Mouse (Mus musculus) layer of hippocampus, adult 2 months (tissue): ENCODE results near the gene Pla2g4b. TPM values are rescaled to one million over a fixed set of nuclear protein-coding genes. Genes with fewer than 3 reads are reported as not detected.

ENCODE experiments used
- DNase-seq, 2 experiments: peaks; one replicate each; pipeline ENCODE4 v3.0.0; 2022; ENCODE audit warnings: low spot score in 2 of 2
- H3K27ac ChIP-seq: fragments of 200-600 bp; 2 replicates; pipeline ENCODE4 v1.8.1; 2022
- H3K4me3 ChIP-seq: fragments of 200-600 bp; 2 replicates; pipeline ENCODE4 v1.8.1; 2022; ENCODE audit warnings: mild to moderate bottlenecking
- CTCF ChIP-seq: fragments of 200-600 bp; conservative IDR thresholded peaks from 2 replicates; pipeline ENCODE4 v1.8.1; 2022; ENCODE audit warnings: antibody characterized with exemption, mild to moderate bottlenecking, moderate library complexity
- microRNA-seq, 2 experiments: library from miRNA; unstranded; fragments of <30 nt; microRNA quantifications; one replicate each; pipeline ENCODE4 v1.2.0; 2021
- total RNA-seq, 2 experiments: library from RNA; stranded (reverse); gene quantifications; 2 replicates each; pipeline ENCODE4 v1.2.3; 2021

Gene Pla2g4b
- total RNA-seq, 2 experiments from 2014 or later, result 3.8 to 6.4 TPM

- no peak for DNase-seq
- no peak overlapping the region for H3K27ac ChIP-seq
- peak overlapping the region; percentile 46 for H3K4me3 ChIP-seq
- TF ChIP-seq CTCF, result peak; percentile 67
Observed at GRCm38 (mm10) chr2:120076076-120076705, 43.0 kb downstream of the Pla2g4b start.

GRCm38 (mm10) chr2:120082416-120082815, 49.2 kb downstream of the Pla2g4b start:
- TF ChIP-seq CTCF, result peak; percentile 53
- no peak for DNase-seq
- H3K4me3 ChIP-seq, result no peak overlapping the region
- H3K27ac ChIP-seq, result no peak overlapping the region

- no peak overlapping the region for H3K27ac ChIP-seq
- no peak overlapping the region for H3K4me3 ChIP-seq
- no peak for DNase-seq
- TF ChIP-seq CTCF, result peak; percentile 77
Observed at GRCm38 (mm10) chr2:120084593-120085361, 51.6 kb downstream of the Pla2g4b start.

- no peak for DNase-seq
- no peak for TF ChIP-seq CTCF
- H3K4me3 ChIP-seq, result no peak overlapping the region
- H3K27ac ChIP-seq, result no peak overlapping the region
Observed at GRCm38 (mm10) chr2:120086038-120086437, 52.8 kb downstream of the Pla2g4b start.

GRCm38 (mm10) chr2:120087391-120087790, 54.2 kb downstream of the Pla2g4b start:
- TF ChIP-seq CTCF, result no peak

GRCm38 (mm10) chr2:120087897-120088296, 54.7 kb downstream of the Pla2g4b start:
- no peak overlapping the region for H3K4me3 ChIP-seq
- H3K27ac ChIP-seq, result no peak overlapping the region
- no peak for DNase-seq
- no peak for TF ChIP-seq CTCF

More at GRCm38 (mm10) chr2:120087391-120087790, 54.2 kb downstream of the Pla2g4b start:
- Histone ChIP-seq H3K4me3 (no peak overlapping the region), H3K27ac (no peak overlapping the region)
- no peak for DNase-seq

GRCm38 (mm10) chr2:120090979-120091378, 57.8 kb downstream of the Pla2g4b start:
- Histone ChIP-seq H3K27ac (no peak overlapping the region), H3K4me3 (no peak overlapping the region)
- no peak for DNase-seq
- TF ChIP-seq CTCF, result no peak

Small RNA genes lying within 50 kb of the gene (microRNA-seq; reads per million reads assigned to microRNA genes)
- 0 reads per million in 2 experiments for gene Mir7665

Other genes starting within 250 kb of the Pla2g4b start
- 10 to 100 TPM; 18.6 to 19.6 TPM for gene Rpap1, start 245.9 kb upstream of the Pla2g4b start, total RNA-seq
- 10 to 100 TPM; 75.5 to 80.8 TPM for gene Tyro3, start 235.7 kb upstream of the Pla2g4b start, total RNA-seq
- gene Mga, start 136.2 kb upstream of the Pla2g4b start, total RNA-seq, result 10 to 100 TPM; 66.6 to 72.7 TPM
- 10 to 100 TPM; 43.7 to 45.6 TPM for gene Mapkbp1, start 60.7 kb upstream of the Pla2g4b start, total RNA-seq
- 1 to 10 TPM; 5.5 to 6.6 TPM for gene Jmjd7, start 5.9 kb upstream of the Pla2g4b start, total RNA-seq
- 1 to 10 TPM; 1.1 to 2.4 TPM for gene Gm28042, start 5.9 kb upstream of the Pla2g4b start, total RNA-seq
- 1 to 10 TPM; 5.4 to 7.6 TPM for gene Ehd4, start 121.2 kb downstream of the Pla2g4b start, total RNA-seq
- 10 to 100 TPM; 11.9 to 12.1 TPM for gene Pla2g4e, start 211.9 kb downstream of the Pla2g4b start, total RNA-seq